Mouse (Mus musculus) CD4-positive naive resting alpha-beta T cell, adult 76 days (primary cell): ENCODE results near the gene Acad9. TPM values are rescaled to one million over a fixed set of nuclear protein-coding genes. Genes with fewer than 3 reads are reported as not detected.

Experiments used
- total RNA-seq: library from RNA; stranded (reverse); gene quantifications from one replicate; pipeline ENCODE4 v1.2.4, GENCODE M21; 2023

Acad9 gene
- 41.5 TPM for total RNA-seq

GRCm38 (mm10) chr3:36065843-36066651 is at the start of gene Acad9:
Gene Acad9 (plus strand): TSS chr3:36065979.

GRCm38 (mm10) chr3:36053447-36053846 is 12.3 kb upstream of the Acad9 start, which contains the start of gene Ccdc144b:
Gene Ccdc144b (minus strand): TSS chr3:36053547.

Other genes with a start within 250 kb of the Acad9 start
- 91.7 TPM for gene Dcun1d1, start 128.5 kb upstream of the Acad9 start, total RNA-seq
- gene Mccc1, start 65.3 kb upstream of the Acad9 start, total RNA-seq: 30.7 TPM
- gene Ccdc144b, start 12.4 kb upstream of the Acad9 start, total RNA-seq: not detected
- 3.8 TPM for gene D3Ertd254e, start 85.0 kb downstream of the Acad9 start, total RNA-seq
- not detected for gene Qrfpr, start 156.3 kb downstream of the Acad9 start, total RNA-seq